Mouse (Mus musculus): ENCODE data around the gene Zfp202. TPM values are rescaled to one million over a fixed set of nuclear protein-coding genes. Genes with fewer than 3 reads are reported as not detected.

Gene Zfp202
- polyA plus RNA-seq (2015; fragmentation: Nextera tagmentation; extraction: Ambion mirVana) = 6.6 and 7.0 TPM in 2 replicates

GRCm38 (mm10) chr9:40192098-40193038 lies at the start of gene Zfp202:
TSS of gene Zfp202 (plus strand) at chr9:40192316.

GRCm38 (mm10) chr9:40180620-40181019 lies 11.5 kb upstream of the Zfp202 start, which contains the start of gene Olfr986:
TSS of gene Olfr986 (plus strand) at chr9:40180920.

Other genes with a start within 250 kb of the Zfp202 start
- gene Olfr975, start 240.3 kb upstream of the Zfp202 start, polyA plus RNA-seq (2015; fragmentation: Nextera tagmentation; extraction: Ambion mirVana) = not detected in 2 replicates
- not detected in 2 replicates for gene Olfr976, start 231.2 kb upstream of the Zfp202 start, polyA plus RNA-seq (2015; fragmentation: Nextera tagmentation; extraction: Ambion mirVana)
- gene Olfr978, start 200.2 kb upstream of the Zfp202 start, polyA plus RNA-seq (2015; fragmentation: Nextera tagmentation; extraction: Ambion mirVana) = not detected in 2 replicates
- gene Olfr979, start 188.9 kb upstream of the Zfp202 start, polyA plus RNA-seq (2015; fragmentation: Nextera tagmentation; extraction: Ambion mirVana) = not detected in 2 replicates
- gene Olfr980, start 182.7 kb upstream of the Zfp202 start, polyA plus RNA-seq (2015; fragmentation: Nextera tagmentation; extraction: Ambion mirVana) = not detected in 2 replicates
- 0.05 TPM in 1 of 2 replicates, not detected in the other for gene Olfr981, start 170.9 kb upstream of the Zfp202 start, polyA plus RNA-seq (2015; fragmentation: Nextera tagmentation; extraction: Ambion mirVana)
- not detected in 2 replicates for gene Olfr982, start 118.5 kb upstream of the Zfp202 start, polyA plus RNA-seq (2015; fragmentation: Nextera tagmentation; extraction: Ambion mirVana)
- not detected in 2 replicates for gene Olfr983, start 98.7 kb upstream of the Zfp202 start, polyA plus RNA-seq (2015; fragmentation: Nextera tagmentation; extraction: Ambion mirVana)
- gene Olfr984, start 78.1 kb upstream of the Zfp202 start, polyA plus RNA-seq (2015; fragmentation: Nextera tagmentation; extraction: Ambion mirVana) = not detected in 2 replicates
- gene Olfr985, start 62.1 kb upstream of the Zfp202 start, polyA plus RNA-seq (2015; fragmentation: Nextera tagmentation; extraction: Ambion mirVana) = not detected in 2 replicates
- gene Tmem225, start 44.2 kb upstream of the Zfp202 start, polyA plus RNA-seq (2015; fragmentation: Nextera tagmentation; extraction: Ambion mirVana) = not detected in 2 replicates
- gene Olfr986, start 11.4 kb upstream of the Zfp202 start, polyA plus RNA-seq (2015; fragmentation: Nextera tagmentation; extraction: Ambion mirVana) = not detected in 2 replicates
- 89.1 and 105 TPM in 2 replicates for gene Scn3b, start 76.9 kb downstream of the Zfp202 start, polyA plus RNA-seq (2015; fragmentation: Nextera tagmentation; extraction: Ambion mirVana)

All from neural tube, postnatal 0 days (tissue).